Mouse (Mus musculus): Measurements from ENCODE around the gene Plxdc2. TPM values are rescaled to one million over a fixed set of nuclear protein-coding genes. Genes with fewer than 3 reads are reported as not detected.

Plxdc2 gene
- polyA plus RNA-seq, 1 experiment from 2014 or later, result 10.7 TPM

GRCm38 (mm10) chr2:16374288-16374687, 18.2 kb downstream of the Plxdc2 start:
- Histone ChIP-seq H3K36me3 (ENCODE audit: inconsistent target) (no peaks in the 10 kb centered on the region), H3K27ac (no peak overlapping the region), H3K4me3 (ENCODE audit: inconsistent target) (no peak overlapping the region), H3K79me2 (ENCODE audit: inconsistent target) (no peaks in the 10 kb centered on the region)

DNA sequence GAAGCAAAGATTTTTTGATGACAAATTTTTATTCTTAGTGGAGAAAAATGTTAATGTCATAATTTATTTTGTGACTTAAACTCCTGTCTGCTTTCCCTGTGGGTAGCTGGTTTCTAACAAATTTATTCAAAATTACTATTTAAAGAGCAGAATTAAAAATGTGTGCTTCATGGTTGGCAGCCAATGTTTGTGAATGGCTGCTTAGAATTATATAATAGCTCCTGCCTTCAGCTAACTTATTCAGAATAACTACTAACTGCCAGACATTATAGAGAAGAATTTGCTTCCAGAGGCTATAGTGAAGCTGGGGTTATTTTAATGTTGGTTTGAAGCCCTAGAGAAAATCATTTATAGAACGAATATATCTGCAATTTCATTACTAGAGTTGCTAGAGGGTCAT, 30.1 kb downstream of the Plxdc2 start:
- Histone ChIP-seq H3K79me2 (ENCODE audit: inconsistent target) (no peaks in the 10 kb centered on the region), H3K27ac (no peak overlapping the region), H3K36me3 (ENCODE audit: inconsistent target) (no peaks in the 10 kb centered on the region), H3K4me3 (ENCODE audit: inconsistent target) (no peak overlapping the region)
- WGBS (ENCODE audit: missing documents), result 88% methylated on average over 1 of the region's 1 CpGs

DNA sequence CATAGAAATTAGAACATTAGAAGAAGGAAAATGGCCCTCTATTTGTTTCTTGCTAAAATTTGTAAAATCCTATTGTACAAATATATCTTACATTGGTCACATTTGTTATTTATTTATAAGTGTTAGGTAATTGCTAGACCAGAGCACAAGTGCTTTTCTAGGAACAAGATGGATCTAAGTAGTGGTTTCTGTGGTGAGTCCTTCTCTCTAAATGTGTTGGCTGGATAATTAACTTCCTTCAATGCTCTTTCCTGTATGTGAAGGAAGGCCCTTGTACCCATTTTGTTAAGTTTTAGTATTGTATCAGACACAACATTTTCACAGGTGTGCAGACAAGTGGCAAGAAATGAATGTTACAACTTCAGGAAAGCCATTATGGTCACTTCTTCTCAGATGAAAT, 30.6 kb downstream of the Plxdc2 start:
- Histone ChIP-seq H3K27ac (no peak overlapping the region), H3K36me3 (ENCODE audit: inconsistent target) (no peaks in the 10 kb centered on the region), H3K4me3 (ENCODE audit: inconsistent target) (no peak overlapping the region), H3K79me2 (ENCODE audit: inconsistent target) (no peaks in the 10 kb centered on the region)

DNA sequence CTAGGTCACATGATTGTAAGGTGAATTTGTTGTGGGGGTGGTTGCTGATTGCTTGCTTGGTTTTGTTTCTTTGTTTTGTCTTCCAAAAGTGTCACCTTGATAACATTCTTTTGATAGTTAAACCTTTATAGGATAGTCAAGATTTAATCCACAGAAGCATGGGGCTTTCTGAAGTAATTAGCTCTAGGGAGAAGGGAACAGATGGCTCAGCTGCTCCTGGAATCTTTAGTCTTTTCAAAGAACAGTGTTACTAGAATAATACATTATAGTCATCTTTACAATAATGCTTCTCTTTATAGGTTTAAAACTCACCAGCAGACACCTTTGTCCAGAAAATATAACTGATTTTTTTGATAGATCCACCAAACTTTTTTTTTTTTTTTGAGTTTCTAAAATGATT, 31.7 kb downstream of the Plxdc2 start:
- Histone ChIP-seq H3K4me3 (ENCODE audit: inconsistent target) (no peak overlapping the region), H3K36me3 (ENCODE audit: inconsistent target) (no peaks in the 10 kb centered on the region)

GRCm38 (mm10) chr2:16397501-16397900, 41.4 kb downstream of the Plxdc2 start:
- H3K79me2 ChIP-seq (ENCODE audit: inconsistent target), result no peaks in the 10 kb centered on the region
- no peak overlapping the region for H3K27ac ChIP-seq
- H3K4me3 ChIP-seq (ENCODE audit: inconsistent target), result no peak overlapping the region
- no peaks in the 10 kb centered on the region for H3K36me3 ChIP-seq (ENCODE audit: inconsistent target)
- 92% methylated on average over 3 of the region's 3 CpGs for WGBS (ENCODE audit: missing documents)

More for the DNA sequence above, 31.7 kb downstream of the Plxdc2 start:
- Histone ChIP-seq H3K79me2 (ENCODE audit: inconsistent target) (no peaks in the 10 kb centered on the region), H3K27ac (no peak overlapping the region)

DNA sequence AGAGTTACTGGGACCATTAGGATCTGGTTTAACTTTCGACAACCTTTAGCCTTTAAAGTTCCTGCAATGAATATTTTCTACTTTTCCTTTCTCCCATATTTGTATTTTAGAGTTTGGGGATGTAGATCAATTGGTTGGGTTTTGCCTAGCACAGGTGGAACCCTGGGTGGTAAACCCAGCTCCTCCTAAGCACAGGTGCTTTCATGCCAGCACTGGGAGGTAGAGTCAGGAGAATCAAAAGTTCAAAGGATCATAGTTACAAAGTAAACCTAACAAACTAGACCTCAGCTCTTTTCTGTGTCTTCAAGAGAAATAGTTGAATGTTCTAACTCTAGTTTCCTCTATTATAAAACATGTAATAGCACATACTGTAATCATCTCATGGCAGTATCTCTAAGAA, 41.9 kb downstream of the Plxdc2 start:
- H3K4me3 ChIP-seq (ENCODE audit: inconsistent target), result no peak overlapping the region
- no peak overlapping the region for H3K27ac ChIP-seq
- 91% methylated on average over 1 of the region's 1 CpGs for WGBS (ENCODE audit: missing documents)
- H3K79me2 ChIP-seq (ENCODE audit: inconsistent target), result no peaks in the 10 kb centered on the region
- H3K36me3 ChIP-seq (ENCODE audit: inconsistent target), result no peaks in the 10 kb centered on the region

GRCm38 (mm10) chr2:16398896-16399295, 42.8 kb downstream of the Plxdc2 start:
- no peak overlapping the region for H3K27ac ChIP-seq
- H3K36me3 ChIP-seq (ENCODE audit: inconsistent target), result no peaks in the 10 kb centered on the region
- no peak overlapping the region for H3K4me3 ChIP-seq (ENCODE audit: inconsistent target)
- H3K79me2 ChIP-seq (ENCODE audit: inconsistent target), result no peaks in the 10 kb centered on the region
- 91% methylated on average over 10 of the region's 10 CpGs for WGBS (ENCODE audit: missing documents)

DNA sequence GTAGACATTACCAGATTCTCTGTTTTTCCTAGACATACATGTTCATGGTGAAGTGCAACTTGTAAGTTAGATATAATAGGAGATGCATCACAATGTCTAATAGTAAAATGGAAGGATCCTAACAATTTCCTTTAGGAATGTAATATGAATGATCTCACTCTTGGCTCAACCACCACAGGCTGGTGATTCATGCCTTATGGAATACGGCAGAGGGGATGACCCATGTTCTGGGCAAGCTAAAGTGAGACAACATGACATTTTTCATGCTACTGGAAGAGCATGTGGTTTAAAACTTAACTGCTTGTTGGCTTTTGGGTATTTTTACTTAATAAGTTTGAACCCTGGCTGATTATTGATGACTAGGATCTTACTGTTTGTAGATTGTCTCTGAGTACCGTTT, 50.4 kb downstream of the Plxdc2 start:
- Histone ChIP-seq H3K27ac (no peak overlapping the region), H3K79me2 (ENCODE audit: inconsistent target) (no peaks in the 10 kb centered on the region), H3K36me3 (ENCODE audit: inconsistent target) (no peaks in the 10 kb centered on the region), H3K4me3 (ENCODE audit: inconsistent target) (no peak overlapping the region)
- 93% methylated on average over 2 of the region's 2 CpGs for WGBS (ENCODE audit: missing documents)

- Histone ChIP-seq H3K4me3 (ENCODE audit: inconsistent target) (no peak overlapping the region), H3K79me2 (ENCODE audit: inconsistent target) (no peaks in the 10 kb centered on the region), H3K27ac (no peak overlapping the region), H3K36me3 (ENCODE audit: inconsistent target) (no peaks in the 10 kb centered on the region)
- 79% methylated on average over 3 of the region's 3 CpGs for WGBS (ENCODE audit: missing documents)
Measured at GRCm38 (mm10) chr2:16414340-16414976, 58.4 kb downstream of the Plxdc2 start.

GRCm38 (mm10) chr2:16439030-16439429, 82.9 kb downstream of the Plxdc2 start:
- Histone ChIP-seq H3K27ac (no peak overlapping the region), H3K4me3 (ENCODE audit: inconsistent target) (no peak overlapping the region), H3K36me3 (ENCODE audit: inconsistent target) (no peaks in the 10 kb centered on the region), H3K79me2 (ENCODE audit: inconsistent target) (no peaks in the 10 kb centered on the region)
- WGBS (ENCODE audit: missing documents), result 94% methylated on average over 5 of the region's 5 CpGs

DNA sequence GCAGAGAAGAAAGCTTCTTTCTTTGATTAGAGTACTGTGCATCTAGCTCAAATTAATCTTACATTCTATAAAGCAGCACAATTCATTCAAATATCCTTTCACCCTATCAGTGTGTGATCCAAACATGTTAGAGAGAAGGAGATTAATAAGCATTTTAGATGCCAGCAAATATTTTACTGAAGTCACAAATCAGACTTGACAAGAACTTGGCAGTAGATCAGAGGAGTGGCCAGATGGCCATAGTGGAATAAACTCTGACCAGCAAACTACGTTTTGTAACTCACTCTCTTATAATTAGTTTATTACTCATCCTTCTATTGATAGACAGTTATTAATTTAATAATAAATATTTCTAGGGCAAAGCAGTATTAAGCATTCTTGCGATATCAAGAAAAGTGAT, 86.5 kb downstream of the Plxdc2 start:
- no peaks in the 10 kb centered on the region for H3K79me2 ChIP-seq (ENCODE audit: inconsistent target)
- H3K36me3 ChIP-seq (ENCODE audit: inconsistent target), result no peaks in the 10 kb centered on the region
- H3K4me3 ChIP-seq (ENCODE audit: inconsistent target), result no peak overlapping the region
- no peak overlapping the region for H3K27ac ChIP-seq
- 84% methylated on average over 2 of the region's 2 CpGs for WGBS (ENCODE audit: missing documents)

- Histone ChIP-seq H3K27ac (no peak overlapping the region), H3K36me3 (ENCODE audit: inconsistent target) (no peaks in the 10 kb centered on the region), H3K4me3 (ENCODE audit: inconsistent target) (no peak overlapping the region), H3K79me2 (ENCODE audit: inconsistent target) (no peaks in the 10 kb centered on the region)
- WGBS (ENCODE audit: missing documents), result 78% methylated on average over 4 of the region's 4 CpGs
Measured at GRCm38 (mm10) chr2:16447936-16448335, 91.8 kb downstream of the Plxdc2 start.

DNA sequence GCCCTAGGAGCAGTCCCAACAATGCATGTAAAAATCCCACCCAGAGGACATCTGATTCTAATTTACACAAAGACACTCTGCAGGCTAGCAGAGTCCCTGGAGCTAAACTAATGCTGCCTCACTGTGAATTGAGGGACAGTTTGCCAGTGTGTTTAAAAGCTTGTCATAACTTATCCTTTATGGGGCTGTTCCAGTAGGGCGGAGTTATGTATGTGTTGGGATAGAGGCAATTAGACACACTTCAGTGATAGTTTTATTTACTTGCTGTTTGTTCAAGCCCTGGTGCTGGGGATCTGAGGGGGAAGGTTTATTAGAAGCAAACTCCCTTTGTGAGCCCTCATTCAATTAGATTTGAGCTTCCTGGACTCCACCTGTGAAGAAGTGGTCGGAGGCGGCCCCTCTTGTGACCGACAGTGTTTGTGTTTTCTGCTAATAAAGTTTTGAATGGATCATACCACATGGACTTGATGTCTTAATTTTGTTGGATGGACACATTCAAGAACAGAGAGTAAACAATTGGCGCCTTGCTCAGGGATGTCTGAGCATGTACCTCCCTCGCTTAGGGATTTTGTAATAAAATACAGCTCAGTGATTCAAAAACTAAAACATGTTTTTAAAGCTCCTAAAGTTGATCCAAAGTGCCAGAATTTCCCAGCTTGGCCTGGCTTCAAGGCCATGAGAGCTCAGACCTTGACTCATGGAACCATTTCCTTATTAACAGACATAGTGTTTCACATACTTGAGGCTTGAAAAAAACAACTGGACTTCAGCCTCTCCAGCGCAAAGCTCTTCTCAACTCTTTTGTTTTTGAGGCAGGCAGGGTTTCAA, 94.9 kb downstream of the Plxdc2 start:
- Histone ChIP-seq H3K27ac (no peak overlapping the region), H3K79me2 (ENCODE audit: inconsistent target) (no peaks in the 10 kb centered on the region), H3K4me3 (ENCODE audit: inconsistent target) (no peak overlapping the region), H3K36me3 (ENCODE audit: inconsistent target) (no peaks in the 10 kb centered on the region)
- 93% methylated on average over 7 of the region's 7 CpGs for WGBS (ENCODE audit: missing documents)

DNA sequence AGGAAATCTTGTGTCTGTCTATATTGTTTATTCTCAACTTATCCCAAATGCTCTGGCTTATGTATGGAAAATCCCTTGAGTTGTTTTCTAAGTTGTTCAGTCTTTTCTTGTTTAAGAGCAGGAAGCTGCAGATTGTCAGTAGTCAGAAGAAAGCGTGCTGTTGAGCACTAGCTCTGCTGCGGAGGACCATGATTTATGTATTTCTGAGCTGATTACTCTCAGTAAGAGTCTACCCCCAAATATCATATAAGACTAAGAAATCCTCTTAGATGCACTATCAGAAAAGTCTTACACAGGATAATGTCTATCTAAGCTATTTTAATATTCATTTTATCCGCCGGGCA, 95.5 kb downstream of the Plxdc2 start:
- 90% methylated on average over 4 of the region's 4 CpGs for WGBS (ENCODE audit: missing documents)
- no peaks in the 10 kb centered on the region for H3K79me2 ChIP-seq (ENCODE audit: inconsistent target)
- no peak overlapping the region for H3K4me3 ChIP-seq (ENCODE audit: inconsistent target)
- no peaks in the 10 kb centered on the region for H3K36me3 ChIP-seq (ENCODE audit: inconsistent target)
- H3K27ac ChIP-seq, result no peak overlapping the region

- Histone ChIP-seq H3K79me2 (ENCODE audit: inconsistent target) (no peaks in the 10 kb centered on the region), H3K36me3 (ENCODE audit: inconsistent target) (no peaks in the 10 kb centered on the region), H3K4me3 (ENCODE audit: inconsistent target) (no peak overlapping the region), H3K27ac (no peak overlapping the region)
- 89% methylated on average over 3 of the region's 3 CpGs for WGBS (ENCODE audit: missing documents)
Measured at GRCm38 (mm10) chr2:16452080-16452479, 96.0 kb downstream of the Plxdc2 start.
